Mouse (Mus musculus): Measurements from ENCODE around the gene Myo6. TPM values are rescaled to one million over a fixed set of nuclear protein-coding genes. Genes with fewer than 3 reads are reported as not detected.

Gene Myo6
- 2.7 and 2.9 TPM in 2 replicates for polyA plus RNA-seq (2015; fragmentation: Nextera tagmentation; extraction: Ambion mirVana)

- Histone ChIP-seq H3K9ac (peak within 1 kb of the TSS; percentile 62), H3K36me3 (replicated peaks) (no peaks in the 10 kb centered on the region), H3K27ac (replicated peaks) (peak within 1 kb of the TSS; percentile 77), H3K4me1 (replicated peaks) (peaks cover 19% of the 10 kb centered on the region), H3K9me3 (replicated peaks) (no peaks in the 10 kb centered on the region), H3K4me3 (replicated peaks) (peak within 1 kb of the TSS; percentile 71), H3K4me2 (peak within 1 kb of the TSS; percentile 96), H3K27me3 (peaks cover 32% of the 10 kb centered on the region)
- ATAC-seq (ENCODE audit: insufficient read depth): peak; percentile 98
- 1% methylated on average over 69 of the region's 69 CpGs for WGBS (ENCODE audit: insufficient replicate concordance)
Measured at GRCm38 (mm10) chr9:80164611-80165474, at the start of gene Myo6. Gene Myo6 (plus strand): TSS chr9:80165031.

GRCm38 (mm10) chr9:80145992-80146587, 18.7 kb upstream of the Myo6 start:
- H3K9me3 ChIP-seq (replicated peaks): no peaks in the 10 kb centered on the region
- H3K27me3 ChIP-seq: no peaks in the 10 kb centered on the region
- ATAC-seq (ENCODE audit: insufficient read depth): no peak
- H3K4me1 ChIP-seq (replicated peaks): no peaks in the 10 kb centered on the region
- peaks cover 31% of the 10 kb centered on the region for H3K36me3 ChIP-seq (replicated peaks)
- no peak overlapping the region for H3K27ac ChIP-seq (replicated peaks)
- no peak overlapping the region for H3K4me2 ChIP-seq
- WGBS (ENCODE audit: insufficient replicate concordance): 74% methylated on average over 10 of the region's 10 CpGs
- H3K4me3 ChIP-seq (replicated peaks): no peak overlapping the region
- H3K9ac ChIP-seq: no peak overlapping the region

- Histone ChIP-seq H3K9ac (no peak overlapping the region), H3K36me3 (replicated peaks) (peaks cover 8% of the 10 kb centered on the region), H3K27me3 (no peaks in the 10 kb centered on the region), H3K27ac (replicated peaks) (no peak overlapping the region), H3K4me3 (replicated peaks) (no peak overlapping the region), H3K4me1 (replicated peaks) (no peaks in the 10 kb centered on the region), H3K9me3 (replicated peaks) (no peaks in the 10 kb centered on the region), H3K4me2 (no peak overlapping the region)
- no peak for ATAC-seq (ENCODE audit: insufficient read depth)
- 53% methylated on average over 5 of the region's 5 CpGs for WGBS (ENCODE audit: insufficient replicate concordance)
Measured at GRCm38 (mm10) chr9:80149594-80149993, 15.2 kb upstream of the Myo6 start.

GRCm38 (mm10) chr9:80155277-80155676, 9.6 kb upstream of the Myo6 start:
- H3K9ac ChIP-seq: no peak overlapping the region
- H3K9me3 ChIP-seq (replicated peaks): no peaks in the 10 kb centered on the region
- no peak overlapping the region for H3K4me2 ChIP-seq
- no peak overlapping the region for H3K27ac ChIP-seq (replicated peaks)
- H3K4me1 ChIP-seq (replicated peaks): no peaks in the 10 kb centered on the region
- no peak for ATAC-seq (ENCODE audit: insufficient read depth)
- no peaks in the 10 kb centered on the region for H3K27me3 ChIP-seq
- WGBS (ENCODE audit: insufficient replicate concordance): 73% methylated on average over 5 of the region's 5 CpGs
- no peaks in the 10 kb centered on the region for H3K36me3 ChIP-seq (replicated peaks)
- no peak overlapping the region for H3K4me3 ChIP-seq (replicated peaks)

GRCm38 (mm10) chr9:80156780-80157179, 8.1 kb upstream of the Myo6 start:
- Histone ChIP-seq H3K4me2 (no peak overlapping the region), H3K27ac (replicated peaks) (no peak overlapping the region), H3K9me3 (replicated peaks) (no peaks in the 10 kb centered on the region), H3K27me3 (peaks cover 5% of the 10 kb centered on the region; the same call in 1 of the 2 replicates), H3K4me1 (replicated peaks) (no peaks in the 10 kb centered on the region), H3K4me3 (replicated peaks) (no peak overlapping the region), H3K36me3 (replicated peaks) (no peaks in the 10 kb centered on the region), H3K9ac (no peak overlapping the region)
- ATAC-seq (ENCODE audit: insufficient read depth): no peak
- 36% methylated on average over 5 of the region's 5 CpGs for WGBS (ENCODE audit: insufficient replicate concordance)

- H3K4me2 ChIP-seq: no peak overlapping the region
- 70% methylated on average over 12 of the region's 12 CpGs for WGBS (ENCODE audit: insufficient replicate concordance)
- no peaks in the 10 kb centered on the region for H3K36me3 ChIP-seq (replicated peaks)
- no peaks in the 10 kb centered on the region for H3K4me1 ChIP-seq (replicated peaks)
- H3K27me3 ChIP-seq: peaks cover 12% of the 10 kb centered on the region; the same call in 1 of the 2 replicates
- H3K9me3 ChIP-seq (replicated peaks): no peaks in the 10 kb centered on the region
- H3K4me3 ChIP-seq (replicated peaks): no peak overlapping the region
- no peak overlapping the region for H3K27ac ChIP-seq (replicated peaks)
- no peak overlapping the region for H3K9ac ChIP-seq
- ATAC-seq (ENCODE audit: insufficient read depth): no peak
Measured at GRCm38 (mm10) chr9:80157840-80158465, 6.9 kb upstream of the Myo6 start.

- Histone ChIP-seq H3K9me3 (replicated peaks) (no peaks in the 10 kb centered on the region), H3K36me3 (replicated peaks) (no peaks in the 10 kb centered on the region), H3K27me3 (peaks cover 16% of the 10 kb centered on the region; the same call in 1 of the 2 replicates), H3K4me3 (replicated peaks) (no peak overlapping the region), H3K27ac (replicated peaks) (no peak overlapping the region), H3K4me1 (replicated peaks) (no peaks in the 10 kb centered on the region; the same call in 1 of the 2 replicates), H3K4me2 (no peak overlapping the region), H3K9ac (no peak overlapping the region)
- ATAC-seq (ENCODE audit: insufficient read depth): no peak
- WGBS (ENCODE audit: insufficient replicate concordance): 65% methylated on average over 5 of the region's 5 CpGs
Measured at GRCm38 (mm10) chr9:80158937-80159336, 5.9 kb upstream of the Myo6 start.

GRCm38 (mm10) chr9:80161451-80161850, 3.4 kb upstream of the Myo6 start:
- Histone ChIP-seq H3K4me2 (no peak overlapping the region), H3K4me1 (replicated peaks) (peaks cover 16% of the 10 kb centered on the region), H3K36me3 (replicated peaks) (no peaks in the 10 kb centered on the region), H3K9me3 (replicated peaks) (no peaks in the 10 kb centered on the region), H3K27me3 (peaks cover 32% of the 10 kb centered on the region), H3K27ac (replicated peaks) (no peak overlapping the region), H3K4me3 (replicated peaks) (no peak overlapping the region), H3K9ac (no peak overlapping the region)
- ATAC-seq (ENCODE audit: insufficient read depth): no peak
- WGBS (ENCODE audit: insufficient replicate concordance): 68% methylated on average over 4 of the region's 4 CpGs

GRCm38 (mm10) chr9:80163126-80163723, 1.6 kb upstream of the Myo6 start:
- Histone ChIP-seq H3K4me1 (replicated peaks) (peaks cover 19% of the 10 kb centered on the region), H3K36me3 (replicated peaks) (no peaks in the 10 kb centered on the region), H3K4me3 (replicated peaks) (no peak overlapping the region), H3K9ac (no peak overlapping the region), H3K27ac (replicated peaks) (no peak overlapping the region), H3K9me3 (replicated peaks) (no peaks in the 10 kb centered on the region), H3K4me2 (no peak overlapping the region), H3K27me3 (peaks cover 32% of the 10 kb centered on the region)
- WGBS (ENCODE audit: insufficient replicate concordance): 29% methylated on average over 4 of the region's 4 CpGs
- ATAC-seq (ENCODE audit: insufficient read depth): no peak

- H3K4me3 ChIP-seq (replicated peaks): peak overlapping the region; percentile 71
- peak overlapping the region; percentile 15; the same call in 1 of the 2 replicates for H3K9ac ChIP-seq
- peaks cover 32% of the 10 kb centered on the region for H3K27me3 ChIP-seq
- H3K4me2 ChIP-seq: peak overlapping the region; percentile 96
- no peak overlapping the region for H3K27ac ChIP-seq (replicated peaks)
- no peaks in the 10 kb centered on the region for H3K36me3 ChIP-seq (replicated peaks)
- no peak for ATAC-seq (ENCODE audit: insufficient read depth)
- 4% methylated on average over 13 of the region's 13 CpGs for WGBS (ENCODE audit: insufficient replicate concordance)
- no peaks in the 10 kb centered on the region for H3K9me3 ChIP-seq (replicated peaks)
- peaks cover 19% of the 10 kb centered on the region for H3K4me1 ChIP-seq (replicated peaks)
Measured at GRCm38 (mm10) chr9:80164191-80164590, 640 bp upstream of the Myo6 start.

GRCm38 (mm10) chr9:80165690-80166089, 859 bp downstream of the Myo6 start:
- Histone ChIP-seq H3K36me3 (replicated peaks) (no peaks in the 10 kb centered on the region), H3K4me2 (peak overlapping the region; percentile 96), H3K9me3 (replicated peaks) (no peaks in the 10 kb centered on the region), H3K4me1 (replicated peaks) (peaks cover 19% of the 10 kb centered on the region), H3K9ac (no peak overlapping the region), H3K4me3 (replicated peaks) (peak overlapping the region; percentile 71), H3K27me3 (peaks cover 32% of the 10 kb centered on the region), H3K27ac (replicated peaks) (no peak overlapping the region)
- WGBS (ENCODE audit: insufficient replicate concordance): 39% methylated on average over 9 of the region's 9 CpGs
- no peak for ATAC-seq (ENCODE audit: insufficient read depth)
